Mouse (Mus musculus) stomach, postnatal 0 days (tissue): Measurements from ENCODE around the gene Lce1i.

Source experiments
- CTCF ChIP-seq: IDR thresholded peaks from 2 replicates; pipeline ENCODE4 v1.5.1; 2016; ENCODE audit warnings: antibody characterized with exemption, low read depth, mild to moderate bottlenecking, moderate library complexity
- EP300 ChIP-seq: optimal IDR thresholded peaks from 2 replicates; pipeline ENCODE3; 2016; ENCODE audit warnings: antibody characterized with exemption

- TF ChIP-seq CTCF = no peak
- TF ChIP-seq EP300 = no peak
These were observed 11.7 kb upstream of the Lce1i start, which contains the start of gene Lce1j for GRCm38 (mm10) chr3:92790414-92790813.
